ENCODE assay signal across 25 mouse cellular contexts in the genomic region with DNA sequence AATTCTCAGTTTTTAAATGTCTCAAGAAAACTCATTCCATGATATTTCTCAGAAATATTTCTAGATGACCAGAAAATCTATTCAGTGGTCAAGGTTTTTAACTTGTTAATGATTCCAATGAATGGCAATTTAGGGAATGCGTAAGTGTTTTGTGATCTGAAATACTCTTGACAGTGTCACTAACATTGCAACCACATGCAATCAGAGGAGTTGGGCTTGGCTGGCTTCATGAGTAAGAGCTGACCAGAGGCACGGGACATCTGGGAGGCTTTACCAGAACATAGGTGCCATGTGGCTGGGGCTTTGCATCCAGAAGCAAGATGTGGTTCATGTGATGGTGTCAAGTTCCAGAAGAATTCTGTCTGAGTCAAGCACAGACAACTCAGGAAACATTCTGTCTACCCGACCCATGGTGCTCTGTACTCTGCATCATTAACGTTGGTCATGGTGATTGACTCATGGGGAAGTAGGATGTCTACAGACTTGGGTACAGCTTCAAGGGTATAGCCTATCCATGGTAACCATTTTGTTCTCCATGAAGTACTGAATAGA.
"Had no signal": no experiment of that assay in that cellular context is flagged by ENCODE, and none has a peak within 500 bp of the region (broad histone marks: within the 10 kb centered on the region; RNA-seq: fewer than 3 reads in every experiment).

No protein-coding gene starts in this region.

- H3K36me3 ChIP-seq: heart, embryonic 10.5 days; heart, embryonic 12.5 days; hindbrain, embryonic 10.5 days; hindbrain, embryonic 12.5 days; intestine, embryonic 15.5 days; limb, embryonic 13.5 days; limb, embryonic 15.5 days; liver, embryonic 12.5 days had no signal

- H3K27me3 ChIP-seq: heart, embryonic 12.5 days; hindbrain, embryonic 12.5 days; intestine, embryonic 15.5 days; limb, embryonic 13.5 days; limb, embryonic 15.5 days; liver, embryonic 12.5 days had no signal

- DNase-seq: gastrocnemius, adult 2 months; gastrocnemius, postnatal 10 days; gastrocnemius, postnatal 25 days; heart, adult 18-20 months; heart, postnatal 10 days; heart, postnatal 4 days; kidney, adult 18-20 months; kidney, adult 8-10 months; kidney, postnatal 10 days; kidney, postnatal 25 days; kidney, postnatal 4 days; left cerebral cortex, postnatal 4 days had no signal

- H3K4me3 ChIP-seq: gastrocnemius, adult 2 months; heart, embryonic 10.5 days; heart, embryonic 12.5 days; hindbrain, embryonic 10.5 days; hindbrain, embryonic 12.5 days; intestine, embryonic 15.5 days; layer of hippocampus, adult 2 months; limb, embryonic 13.5 days; limb, embryonic 15.5 days; liver, embryonic 12.5 days had no signal

- H3K4me2 ChIP-seq: heart, embryonic 12.5 days; hindbrain, embryonic 12.5 days; hindbrain, embryonic 14.5 days; intestine, embryonic 15.5 days; limb, embryonic 13.5 days; limb, embryonic 15.5 days; liver, embryonic 12.5 days had no signal

- ATAC-seq: hindbrain, embryonic 16.5 days; inflammation-experienced regulatory T-cells, adult 6 months; intestine, embryonic 15.5 days; intestine, postnatal 0 days; liver, embryonic 12.5 days had no signal
